Mouse (Mus musculus) forebrain, embryonic 10.5 days (tissue): ENCODE data around the gene Ppcdc. TPM values are rescaled to one million over a fixed set of nuclear protein-coding genes. Genes with fewer than 3 reads are reported as not detected.
"Not testable (repeated sequence)": the region's sequence is repeated elsewhere in the genome, so short reads cannot be mapped to it uniquely, and the experiment has no call there.

Source experiments
- DNase-seq: peaks from one replicate; pipeline ENCODE4 v3.0.0-alpha.2; 2017; ENCODE audit warnings: low spot score; ENCODE audit errors: extremely low spot score
- H3K27ac ChIP-seq: fragments of 300-500 bp; sonication (generic); 2 replicates; pipeline ENCODE4 v1.5.1; 2016; ENCODE audit warnings: mild to moderate bottlenecking
- H3K27me3 ChIP-seq: fragments of 300-500 bp; sonication (generic); 2 replicates; pipeline ENCODE4 v1.6.1; 2016; ENCODE audit warnings: mild to moderate bottlenecking; ENCODE audit not compliant: poor library complexity, severe bottlenecking
- H3K36me3 ChIP-seq: fragments of 300-500 bp; sonication (generic); replicated peaks from 2 replicates; pipeline ENCODE4 v1.6.1; 2016; ENCODE audit warnings: mild to moderate bottlenecking, moderate library complexity
- H3K4me1 ChIP-seq: fragments of 300-500 bp; sonication (generic); 2 replicates; pipeline ENCODE4 v1.6.1; 2016
- H3K4me3 ChIP-seq: fragments of 300-500 bp; sonication (generic); 2 replicates; pipeline ENCODE4 v1.5.1; 2016; ENCODE audit warnings: mild to moderate bottlenecking, moderate library complexity
- H3K9me3 ChIP-seq: fragments of 300-500 bp; sonication (generic); 2 replicates; pipeline ENCODE4 v1.6.1; 2016; ENCODE audit warnings: mild to moderate bottlenecking, moderate library complexity
- WGBS: fragments of 180-500 bp; shearing (Covaris S2); methylation state at CpG from one replicate; pipeline ENCODE4 v1.1.7; 2016; 5-methylcytosine and 5-hydroxymethylcytosine counted together
- polyA plus RNA-seq: library from polyadenylated mRNA; unstranded; fragments of >200 nt; fragmentation: Nextera tagmentation; extraction: Ambion mirVana; gene quantifications from 2 replicates; pipeline ENCODE4 v1.2.1, GENCODE M21; 2016

Ppcdc gene
- polyA plus RNA-seq, 1 experiment from 2014 or later = 25.6 TPM

DNA sequence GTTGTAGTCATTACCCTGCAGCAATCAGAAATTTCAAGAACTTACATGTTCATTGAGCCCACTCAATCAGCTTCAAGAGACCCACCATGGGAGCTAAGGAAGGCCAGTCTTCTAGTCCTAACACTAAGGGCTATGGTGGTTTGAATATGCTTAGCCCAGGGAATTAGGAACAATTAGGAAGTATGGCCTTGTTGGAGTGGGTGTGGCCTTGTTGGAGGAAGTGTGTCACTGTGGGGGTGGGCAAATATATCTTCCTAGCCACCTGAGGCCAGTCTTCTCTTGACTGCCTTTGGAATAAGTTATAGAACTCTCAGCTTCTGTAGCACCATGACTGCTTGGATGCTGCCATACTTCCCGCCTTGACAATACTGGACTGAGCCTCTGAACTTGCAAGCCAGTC lies 696 bp upstream of the Ppcdc start:
- H3K27me3 ChIP-seq = no peaks in the 10 kb centered on the region
- 89% methylated on average over 1 of the region's 1 CpGs for WGBS
- no peak overlapping the region for H3K27ac ChIP-seq
- no peak for DNase-seq
- H3K9me3 ChIP-seq = no peaks in the 10 kb centered on the region
- H3K4me1 ChIP-seq = peaks cover 19% of the 10 kb centered on the region
- H3K36me3 ChIP-seq = peaks cover 17% of the 10 kb centered on the region
- H3K4me3 ChIP-seq = no peak overlapping the region

DNA sequence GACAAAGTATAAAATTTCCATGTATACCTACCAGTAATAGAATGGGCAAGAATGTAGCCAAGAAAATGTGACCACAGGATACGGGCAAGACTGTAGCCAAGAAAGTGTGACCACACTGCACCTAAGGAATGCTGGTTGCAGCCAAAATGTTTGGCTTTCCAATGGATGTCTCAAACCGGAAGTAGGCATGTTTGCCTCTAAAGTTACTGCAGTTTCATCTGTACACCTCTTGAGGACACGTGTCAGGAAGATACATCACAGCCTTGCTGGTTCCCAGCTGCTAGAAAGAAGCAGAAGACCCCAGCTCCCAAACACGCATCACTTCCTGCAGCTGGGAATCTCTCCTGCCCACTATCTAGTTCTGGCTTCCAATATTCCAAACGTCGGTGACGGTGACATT lies 841 bp downstream of the Ppcdc start:
- WGBS = 65% methylated on average over 7 of the region's 7 CpGs
- H3K36me3 ChIP-seq = peaks cover 7% of the 10 kb centered on the region

DNA sequence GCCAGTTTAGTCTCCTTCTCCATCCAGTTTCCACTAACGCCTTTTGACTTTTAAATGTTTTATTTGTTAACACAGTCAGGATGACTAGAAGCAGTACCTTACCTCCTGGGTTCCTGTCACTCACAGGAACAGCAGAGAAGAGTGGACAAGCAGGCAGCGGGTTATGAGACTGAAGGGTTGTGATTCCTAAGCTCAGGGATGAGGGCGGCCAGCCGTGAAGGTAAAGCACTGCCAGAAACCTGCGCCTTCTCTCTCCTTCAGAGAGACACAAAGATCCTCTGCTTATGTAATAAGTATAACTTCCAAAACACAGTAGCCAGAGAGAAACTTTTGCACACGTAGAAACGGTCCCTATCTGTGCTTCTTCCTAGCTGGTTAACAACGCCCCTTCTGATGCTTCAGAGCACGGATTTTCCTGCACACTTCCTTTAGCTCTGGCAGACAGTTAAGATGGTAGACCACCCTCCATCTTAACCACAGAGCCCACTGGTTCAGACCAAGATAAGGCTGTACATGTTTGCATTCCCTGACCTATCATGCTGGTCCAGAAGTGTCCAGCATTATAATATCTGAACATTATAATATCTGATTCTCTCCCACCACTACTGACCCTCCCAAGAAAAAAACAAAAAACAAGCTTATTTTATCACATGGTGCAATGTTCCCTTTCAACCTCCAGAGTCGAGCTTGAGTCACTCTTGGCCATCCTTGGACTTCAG lies 1.9 kb downstream of the Ppcdc start:
- no peaks in the 10 kb centered on the region for H3K9me3 ChIP-seq
- DNase-seq = no peak
- H3K4me1 ChIP-seq = peaks cover 25% of the 10 kb centered on the region
- H3K4me3 ChIP-seq = no peak overlapping the region
- H3K27ac ChIP-seq = no peak overlapping the region
- no peaks in the 10 kb centered on the region for H3K27me3 ChIP-seq
- WGBS = 87% methylated on average over 10 of the region's 10 CpGs
- peaks cover 3% of the 10 kb centered on the region; the same call in 1 of the 2 replicates for H3K36me3 ChIP-seq

More for the DNA sequence above, 841 bp downstream of the Ppcdc start:
- Histone ChIP-seq H3K4me3 (peak overlapping the region; percentile 61), H3K4me1 (peaks cover 19% of the 10 kb centered on the region), H3K27me3 (no peaks in the 10 kb centered on the region), H3K9me3 (no peaks in the 10 kb centered on the region), H3K27ac (peak overlapping the region; percentile 92)
- DNase-seq = no peak

DNA sequence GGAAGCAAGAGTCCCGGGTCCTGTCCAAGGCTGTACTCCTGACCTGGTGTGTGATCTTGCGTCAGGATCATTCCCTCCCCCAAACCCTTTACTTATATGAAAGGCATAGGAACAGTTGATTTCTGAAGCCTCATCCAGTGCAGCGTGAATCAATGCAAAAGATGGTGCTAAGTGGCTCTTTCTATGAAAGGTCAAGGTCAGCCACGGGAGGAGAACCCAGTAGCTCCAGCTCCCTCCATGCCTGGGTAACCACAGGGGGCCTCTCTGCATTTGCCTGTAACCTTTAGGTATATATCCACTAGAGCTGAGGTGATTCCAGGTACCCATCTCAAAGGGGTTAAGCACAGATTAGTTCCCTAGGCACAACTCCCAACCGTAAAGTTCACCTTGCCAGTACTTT lies 3.8 kb downstream of the Ppcdc start:
- Histone ChIP-seq H3K27ac (no peak overlapping the region), H3K4me1 (peaks cover 37% of the 10 kb centered on the region), H3K4me3 (no peak overlapping the region), H3K36me3 (no peaks in the 10 kb centered on the region; the same call in 1 of the 2 replicates), H3K27me3 (no peaks in the 10 kb centered on the region), H3K9me3 (no peaks in the 10 kb centered on the region)
- DNase-seq = no peak
- WGBS = 87% methylated on average over 5 of the region's 5 CpGs

DNA sequence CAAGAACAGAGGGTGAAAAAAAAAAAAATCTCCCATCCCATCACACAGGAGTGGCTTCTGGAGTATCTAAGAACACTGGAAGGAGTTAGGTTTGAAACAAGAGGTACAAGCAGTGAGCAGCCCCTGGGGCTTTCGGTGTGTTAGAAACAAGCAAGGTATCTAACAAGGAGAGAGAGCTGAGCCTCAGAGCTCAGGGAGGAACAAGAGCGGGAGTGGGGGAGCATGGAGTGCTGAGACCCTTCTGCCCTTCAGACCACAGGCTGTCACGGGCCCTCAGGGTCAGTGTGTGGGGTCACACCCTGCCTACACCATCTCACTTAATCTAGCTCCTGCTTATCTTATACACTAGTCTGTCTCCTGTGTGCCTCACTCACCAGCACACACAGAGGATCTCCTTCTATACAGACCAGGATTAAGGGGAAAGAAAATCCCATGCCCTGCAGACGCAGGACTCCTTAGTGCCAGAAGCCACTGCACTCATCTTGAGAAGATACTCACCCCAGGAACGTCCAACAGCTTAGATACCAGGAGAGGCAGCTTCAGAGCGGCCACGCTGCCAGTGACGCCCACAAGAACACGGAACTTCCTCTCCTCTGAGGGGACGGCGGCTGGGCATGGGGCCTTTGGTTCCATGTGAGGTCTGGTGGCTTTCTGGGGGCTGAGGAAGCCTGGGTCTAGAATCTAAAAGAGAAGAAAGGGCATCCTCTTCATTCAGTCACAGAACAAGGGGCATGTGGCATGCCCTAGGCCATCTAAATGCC lies 5.3 kb downstream of the Ppcdc start:
- Histone ChIP-seq H3K27me3 (no peaks in the 10 kb centered on the region), H3K4me3 (no peak overlapping the region), H3K27ac (no peak overlapping the region), H3K36me3 (no peaks in the 10 kb centered on the region; the same call in 1 of the 2 replicates), H3K4me1 (peaks cover 46% of the 10 kb centered on the region), H3K9me3 (no peaks in the 10 kb centered on the region)
- no peak for DNase-seq
- 88% methylated on average over 11 of the region's 11 CpGs for WGBS

- H3K27ac ChIP-seq = peak overlapping the region; percentile 44; the same call in 1 of the 2 replicates
Measured at GRCm38 (mm10) chr9:57433097-57434032, 6.6 kb downstream of the Ppcdc start.

DNA sequence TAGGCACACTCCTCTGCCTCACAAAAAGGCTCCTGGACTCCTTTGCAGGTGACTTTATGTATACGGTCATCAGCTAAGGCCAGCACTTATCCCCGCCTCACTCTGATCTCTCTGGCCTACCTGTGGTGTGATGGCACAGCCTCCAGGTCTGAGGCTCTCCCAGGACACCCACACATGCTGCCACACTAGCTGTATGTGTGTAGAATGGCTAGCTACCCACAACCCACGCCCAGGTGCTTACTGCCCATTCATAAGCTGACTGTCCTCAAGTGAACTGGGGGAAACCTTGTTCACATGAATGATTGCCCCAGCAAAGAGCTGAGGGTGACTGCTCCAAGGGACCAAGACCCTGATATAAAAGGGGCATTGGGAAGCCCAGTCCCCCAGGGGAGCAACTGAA lies 7.4 kb downstream of the Ppcdc start:
- Histone ChIP-seq H3K4me1 (peaks cover 51% of the 10 kb centered on the region), H3K27ac (peak overlapping the region; percentile 44; the same call in 1 of the 2 replicates), H3K9me3 (no peaks in the 10 kb centered on the region), H3K27me3 (no peaks in the 10 kb centered on the region), H3K36me3 (no peaks in the 10 kb centered on the region; the same call in 1 of the 2 replicates), H3K4me3 (no peak overlapping the region)
- no peak for DNase-seq
- WGBS = 89% methylated on average over 3 of the region's 3 CpGs

More at GRCm38 (mm10) chr9:57433097-57434032, 6.6 kb downstream of the Ppcdc start:
- DNase-seq = peak; percentile 70
- Histone ChIP-seq H3K36me3 (no peaks in the 10 kb centered on the region; the same call in 1 of the 2 replicates), H3K9me3 (no peaks in the 10 kb centered on the region), H3K4me1 (peaks cover 48% of the 10 kb centered on the region), H3K27me3 (no peaks in the 10 kb centered on the region), H3K4me3 (no peak overlapping the region)
- WGBS = 30% methylated on average over 11 of the region's 11 CpGs

- 33% methylated on average over 9 of the region's 9 CpGs for WGBS
- peak overlapping the region; percentile 40; the same call in 1 of the 2 replicates for H3K27ac ChIP-seq
Measured at GRCm38 (mm10) chr9:57431202-57431601, 8.7 kb downstream of the Ppcdc start.

DNA sequence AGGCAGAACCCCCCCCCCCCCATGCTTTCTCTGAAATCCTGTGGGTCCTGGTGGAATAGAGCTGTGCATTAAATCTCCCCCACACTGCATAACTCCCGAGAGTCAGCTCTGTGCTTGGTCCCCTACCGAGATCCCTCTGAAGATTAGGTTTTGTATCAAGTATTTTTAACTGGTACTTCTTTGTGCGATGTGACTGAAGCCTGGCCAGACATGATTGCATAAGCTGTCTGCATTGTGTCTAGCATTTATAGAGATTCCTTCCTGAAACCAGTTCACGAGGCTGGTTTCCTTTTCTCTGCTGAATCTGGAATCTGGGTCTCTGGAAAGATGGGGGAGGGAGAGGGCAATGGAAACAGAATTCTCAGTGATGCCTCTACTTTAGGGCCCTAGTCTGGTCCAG lies 11.5 kb downstream of the Ppcdc start:
- 70% methylated on average over 4 of the region's 4 CpGs for WGBS
- H3K4me3 ChIP-seq = no peak overlapping the region
- no peaks in the 10 kb centered on the region for H3K9me3 ChIP-seq
- H3K27me3 ChIP-seq = no peaks in the 10 kb centered on the region
- H3K4me1 ChIP-seq = peaks cover 46% of the 10 kb centered on the region
- peak overlapping the region; percentile 44; the same call in 1 of the 2 replicates for H3K27ac ChIP-seq
- no peak for DNase-seq
- no peaks in the 10 kb centered on the region; the same call in 1 of the 2 replicates for H3K36me3 ChIP-seq

More at GRCm38 (mm10) chr9:57431202-57431601, 8.7 kb downstream of the Ppcdc start:
- H3K27me3 ChIP-seq = no peaks in the 10 kb centered on the region
- DNase-seq = no peak
- no peaks in the 10 kb centered on the region; the same call in 1 of the 2 replicates for H3K36me3 ChIP-seq
- peaks cover 49% of the 10 kb centered on the region for H3K4me1 ChIP-seq
- no peaks in the 10 kb centered on the region for H3K9me3 ChIP-seq
- H3K4me3 ChIP-seq = no peak overlapping the region

GRCm38 (mm10) chr9:57427937-57428336 lies 12.0 kb downstream of the Ppcdc start:
- no peak for DNase-seq
- Histone ChIP-seq H3K9me3 (no peaks in the 10 kb centered on the region), H3K4me3 (no peak overlapping the region), H3K36me3 (no peaks in the 10 kb centered on the region; the same call in 1 of the 2 replicates), H3K27ac (peak overlapping the region; percentile 44; the same call in 1 of the 2 replicates), H3K4me1 (peaks cover 42% of the 10 kb centered on the region), H3K27me3 (no peaks in the 10 kb centered on the region)
- 72% methylated on average over 4 of the region's 4 CpGs for WGBS

DNA sequence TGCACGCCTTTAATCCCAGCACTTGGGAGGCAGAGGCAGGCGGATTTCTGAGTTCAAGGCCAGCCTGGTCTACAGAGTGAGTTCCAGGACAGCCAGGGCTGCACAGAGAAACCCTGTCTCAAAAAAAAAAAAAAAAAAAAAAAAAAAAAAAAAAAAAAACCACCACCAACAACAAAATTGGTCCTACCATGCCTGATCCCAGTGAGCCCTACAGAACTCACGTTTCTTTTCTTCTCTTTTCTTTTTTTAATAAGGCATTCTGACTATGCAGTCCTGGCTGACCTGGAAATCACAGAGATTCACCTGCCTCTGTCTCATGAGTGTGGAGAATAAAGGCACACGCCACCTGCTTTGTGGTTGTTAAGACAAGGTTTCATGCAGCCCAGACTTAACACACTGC lies 12.8 kb downstream of the Ppcdc start:
- WGBS = 93% methylated on average over 4 of the region's 4 CpGs
- not testable (repeated sequence) for H3K27ac ChIP-seq, H3K9me3 ChIP-seq, H3K27me3 ChIP-seq, H3K4me3 ChIP-seq, H3K36me3 ChIP-seq, DNase-seq
- peaks cover 36% of the 10 kb centered on the region for H3K4me1 ChIP-seq

GRCm38 (mm10) chr9:57425116-57425515 lies 14.8 kb downstream of the Ppcdc start:
- H3K27ac ChIP-seq = 0 out of 2 replicates have a peak overlapping the region, but pooled peaks have one; percentile 30
- H3K9me3 ChIP-seq = no peaks in the 10 kb centered on the region
- no peaks in the 10 kb centered on the region for H3K27me3 ChIP-seq
- H3K4me1 ChIP-seq = peaks cover 33% of the 10 kb centered on the region
- peaks cover 8% of the 10 kb centered on the region for H3K36me3 ChIP-seq
- no peak for DNase-seq
- WGBS = 83% methylated on average over 3 of the region's 3 CpGs
- H3K4me3 ChIP-seq = no peak overlapping the region
